Mouse (Mus musculus) intestine, embryonic 16.5 days (tissue): ENCODE measurements around the gene Slc22a12. TPM values are rescaled to one million over a fixed set of nuclear protein-coding genes. Genes with fewer than 3 reads are reported as not detected.

ENCODE experiments used
- ATAC-seq: fragments of 200-750 bp; cut with Nextera tagmentation; 2 replicates; pipeline ENCODE4 v1.8.0; 2017; ENCODE audit warnings: moderate TSS enrichment, moderate library complexity
- H3K27ac ChIP-seq: fragments of 300-500 bp; sonication (generic); 2 replicates; pipeline ENCODE4 v1.5.1; 2014; ENCODE audit warnings: mild to moderate bottlenecking, low read length
- H3K27me3 ChIP-seq: fragments of 300-500 bp; sonication (generic); replicated peaks from 2 replicates; pipeline ENCODE4 v1.6.1; 2014; ENCODE audit warnings: low read length, control low read depth, mixed read lengths; ENCODE audit not compliant: control insufficient read depth, insufficient read depth
- H3K36me3 ChIP-seq: fragments of 300-500 bp; sonication (generic); 2 replicates; pipeline ENCODE4 v1.6.1; 2014; ENCODE audit warnings: low read length, control low read depth; ENCODE audit not compliant: control insufficient read depth, insufficient read depth
- H3K4me1 ChIP-seq: fragments of 300-500 bp; sonication (generic); 2 replicates; pipeline ENCODE4 v1.6.1; 2014; ENCODE audit warnings: low read length, control low read depth, mixed read lengths; ENCODE audit not compliant: control insufficient read depth, insufficient read depth
- H3K4me2 ChIP-seq: fragments of 300-500 bp; sonication (generic); 2 replicates; pipeline ENCODE4 v1.6.1; 2014; ENCODE audit warnings: low read depth, low read length, control low read depth
- H3K4me3 ChIP-seq: fragments of 300-500 bp; sonication (generic); 2 replicates; pipeline ENCODE4 v1.5.1; 2014; ENCODE audit warnings: mild to moderate bottlenecking, low read length
- H3K9ac ChIP-seq: fragments of 300-500 bp; sonication (generic); 2 replicates; pipeline ENCODE4 v1.6.1; 2014; ENCODE audit warnings: low read depth, low read length
- H3K9me3 ChIP-seq: fragments of 300-500 bp; sonication (generic); 2 replicates; pipeline ENCODE4 v1.6.1; 2016; ENCODE audit warnings: low read length, control low read depth; ENCODE audit not compliant: control insufficient read depth
- WGBS: fragments of 180-500 bp; shearing (Covaris S2); extraction: QIAGEN DNeasy Blood & Tissue Kit; methylation state at CpG from one replicate; pipeline ENCODE4 v1.1.7; 2014; 5-methylcytosine and 5-hydroxymethylcytosine counted together
- polyA plus RNA-seq: library from polyadenylated mRNA; unstranded; fragments of >200 nt; fragmentation: Nextera tagmentation; extraction: Ambion mirVana; gene quantifications from 2 replicates; pipeline ENCODE4 v1.2.1, GENCODE M21; 2015

Slc22a12 gene
- polyA plus RNA-seq, 1 experiment from 2014 or later: not detected

GRCm38 (mm10) chr19:6544712-6545111, 1.9 kb upstream of the Slc22a12 start:
- H3K27ac ChIP-seq: no peak overlapping the region
- H3K9me3 ChIP-seq: peaks cover 4% of the 10 kb centered on the region; the same call in 1 of the 2 replicates
- 88% methylated on average over 13 of the region's 13 CpGs for WGBS
- no peaks in the 10 kb centered on the region for H3K4me1 ChIP-seq
- H3K4me3 ChIP-seq: no peak overlapping the region
- H3K36me3 ChIP-seq: no peaks in the 10 kb centered on the region
- H3K4me2 ChIP-seq: no peak overlapping the region
- no peaks in the 10 kb centered on the region for H3K27me3 ChIP-seq
- no peak for ATAC-seq
- H3K9ac ChIP-seq: no peak overlapping the region

DNA sequence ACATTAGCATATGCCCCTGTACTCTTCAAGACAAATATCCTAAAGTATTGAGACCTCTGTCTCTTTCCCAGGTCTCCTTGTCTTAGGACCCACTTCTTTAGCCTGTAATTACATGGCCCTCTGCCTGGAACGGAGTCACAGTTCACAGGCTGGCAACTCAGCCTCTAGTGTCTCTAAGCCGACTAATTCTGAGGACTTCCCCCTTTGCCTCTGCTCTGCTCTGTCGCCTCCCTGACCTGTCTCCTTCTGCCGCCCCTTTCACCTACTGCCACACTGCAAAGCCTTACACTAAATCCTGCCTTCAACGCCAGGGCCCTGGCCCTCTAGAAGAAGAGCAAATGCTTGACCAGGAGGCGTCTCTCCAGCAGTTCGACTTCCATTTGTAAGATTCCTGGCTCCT, 686 bp upstream of the Slc22a12 start:
- no peak overlapping the region for H3K27ac ChIP-seq
- H3K27me3 ChIP-seq: no peaks in the 10 kb centered on the region
- no peak overlapping the region for H3K4me2 ChIP-seq
- H3K36me3 ChIP-seq: no peaks in the 10 kb centered on the region
- peaks cover 4% of the 10 kb centered on the region; the same call in 1 of the 2 replicates for H3K9me3 ChIP-seq
- WGBS: 60% methylated on average over 7 of the region's 7 CpGs
- no peaks in the 10 kb centered on the region for H3K4me1 ChIP-seq
- no peak overlapping the region for H3K9ac ChIP-seq
- ATAC-seq: no peak
- no peak overlapping the region for H3K4me3 ChIP-seq

GRCm38 (mm10) chr19:6543035-6543383, 177 bp upstream of the Slc22a12 start:
- no peak overlapping the region for H3K27ac ChIP-seq
- peaks cover 4% of the 10 kb centered on the region; the same call in 1 of the 2 replicates for H3K9me3 ChIP-seq
- no peaks in the 10 kb centered on the region for H3K27me3 ChIP-seq
- H3K4me1 ChIP-seq: no peaks in the 10 kb centered on the region
- no peaks in the 10 kb centered on the region for H3K36me3 ChIP-seq
- H3K4me2 ChIP-seq: no peak overlapping the region
- no peak for ATAC-seq
- H3K4me3 ChIP-seq: no peak overlapping the region
- no peak overlapping the region for H3K9ac ChIP-seq
- 89% methylated on average over 6 of the region's 6 CpGs for WGBS

GRCm38 (mm10) chr19:6541521-6541920, 1.3 kb downstream of the Slc22a12 start:
- Histone ChIP-seq H3K4me1 (no peaks in the 10 kb centered on the region), H3K27ac (no peak overlapping the region), H3K4me3 (no peak overlapping the region), H3K9me3 (peaks cover 4% of the 10 kb centered on the region; the same call in 1 of the 2 replicates), H3K4me2 (no peak overlapping the region), H3K9ac (no peak overlapping the region), H3K36me3 (no peaks in the 10 kb centered on the region), H3K27me3 (no peaks in the 10 kb centered on the region)
- ATAC-seq: no peak
- 83% methylated on average over 7 of the region's 7 CpGs for WGBS

- Histone ChIP-seq H3K27me3 (no peaks in the 10 kb centered on the region), H3K9ac (no peak overlapping the region), H3K4me3 (no peak overlapping the region), H3K9me3 (peaks cover 4% of the 10 kb centered on the region; the same call in 1 of the 2 replicates), H3K36me3 (no peaks in the 10 kb centered on the region), H3K27ac (no peak overlapping the region), H3K4me1 (no peaks in the 10 kb centered on the region), H3K4me2 (no peak overlapping the region)
- no peak for ATAC-seq
- 59% methylated on average over 6 of the region's 6 CpGs for WGBS
Observed at GRCm38 (mm10) chr19:6540191-6540590, 2.6 kb downstream of the Slc22a12 start.

DNA sequence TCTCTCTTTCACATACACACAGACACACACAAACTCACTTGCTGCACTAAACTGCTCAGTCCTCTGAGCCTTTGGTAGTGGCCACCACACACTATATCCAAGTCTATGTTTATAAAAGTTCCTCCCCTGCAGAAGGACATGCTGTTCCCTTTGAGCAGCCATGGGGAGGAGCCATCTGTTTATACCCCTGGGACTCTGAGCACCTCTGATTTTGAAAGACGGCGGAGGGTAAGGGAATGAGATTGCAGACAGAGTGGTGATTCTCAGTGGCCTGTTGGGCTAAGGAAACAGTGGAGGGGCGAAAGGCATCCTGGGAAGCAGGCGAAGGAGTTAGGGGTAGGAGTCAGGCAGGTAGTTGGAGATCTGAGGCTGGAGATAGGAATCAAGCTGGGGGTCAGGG, 3.2 kb downstream of the Slc22a12 start:
- Histone ChIP-seq H3K27me3 (no peaks in the 10 kb centered on the region), H3K9me3 (peaks cover under 1% of the 10 kb centered on the region; the same call in 1 of the 2 replicates), H3K4me3 (no peak overlapping the region), H3K4me2 (no peak overlapping the region), H3K4me1 (no peaks in the 10 kb centered on the region), H3K9ac (no peak overlapping the region), H3K36me3 (no peaks in the 10 kb centered on the region), H3K27ac (no peak overlapping the region)
- WGBS: 80% methylated on average over 4 of the region's 4 CpGs
- no peak for ATAC-seq

DNA sequence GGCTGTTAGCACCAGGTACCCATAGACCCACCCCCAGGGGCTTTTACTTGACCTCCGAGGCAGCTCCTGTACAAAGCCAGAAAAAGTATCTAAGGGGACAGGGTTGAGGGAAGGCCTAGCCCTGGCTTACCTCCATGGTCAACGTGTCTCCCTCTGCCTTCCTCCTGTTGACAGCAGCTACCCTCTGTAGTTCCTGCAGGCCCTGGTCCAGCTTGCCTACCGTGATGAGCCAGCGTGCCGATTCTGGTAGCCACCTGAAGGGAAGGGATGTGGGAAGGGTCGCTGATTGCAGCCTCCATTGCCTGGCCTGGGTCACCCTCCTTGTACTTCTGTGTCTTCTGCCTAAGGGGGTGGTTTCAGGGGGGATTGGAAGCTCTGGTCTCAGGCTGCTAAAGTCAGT, 4.3 kb downstream of the Slc22a12 start:
- no peak overlapping the region for H3K4me2 ChIP-seq
- ATAC-seq: no peak
- H3K9me3 ChIP-seq: no peaks in the 10 kb centered on the region
- H3K4me3 ChIP-seq: no peak overlapping the region
- H3K27me3 ChIP-seq: no peaks in the 10 kb centered on the region; the same call in 1 of the 2 replicates
- H3K9ac ChIP-seq: no peak overlapping the region
- H3K27ac ChIP-seq: no peak overlapping the region
- no peaks in the 10 kb centered on the region for H3K36me3 ChIP-seq
- no peaks in the 10 kb centered on the region for H3K4me1 ChIP-seq
- WGBS: 91% methylated on average over 6 of the region's 6 CpGs

DNA sequence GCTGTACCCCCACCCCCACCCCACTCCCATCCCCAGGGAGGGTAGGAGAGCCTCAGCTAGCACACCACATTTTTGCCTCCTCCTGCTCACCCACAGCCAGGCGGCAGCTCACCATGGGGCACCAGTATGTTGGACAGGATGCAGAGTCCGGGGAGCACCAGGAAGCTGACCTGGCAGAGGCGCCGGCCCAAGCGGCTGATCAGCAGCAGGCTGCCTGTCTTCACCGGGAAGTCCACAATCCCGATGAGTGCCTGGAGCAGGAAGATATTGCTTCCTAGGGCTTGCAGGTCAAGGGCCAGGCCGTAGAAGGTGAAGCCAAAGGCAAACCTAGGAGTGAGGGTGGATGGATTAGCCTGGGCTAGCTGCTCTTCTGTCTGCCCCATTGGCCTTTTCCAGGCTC, 5.3 kb downstream of the Slc22a12 start:
- Histone ChIP-seq H3K36me3 (no peaks in the 10 kb centered on the region), H3K9ac (no peak overlapping the region), H3K4me3 (no peak overlapping the region), H3K27me3 (no peaks in the 10 kb centered on the region; the same call in 1 of the 2 replicates), H3K4me1 (peaks cover 2% of the 10 kb centered on the region; the same call in 1 of the 2 replicates), H3K9me3 (no peaks in the 10 kb centered on the region), H3K4me2 (no peak overlapping the region), H3K27ac (no peak overlapping the region)
- no peak for ATAC-seq
- 71% methylated on average over 8 of the region's 8 CpGs for WGBS

GRCm38 (mm10) chr19:6536696-6537095, 6.1 kb downstream of the Slc22a12 start:
- no peak overlapping the region for H3K27ac ChIP-seq
- peaks cover 6% of the 10 kb centered on the region for H3K27me3 ChIP-seq
- H3K4me1 ChIP-seq: peaks cover 10% of the 10 kb centered on the region
- no peaks in the 10 kb centered on the region for H3K36me3 ChIP-seq
- 76% methylated on average over 6 of the region's 6 CpGs for WGBS
- H3K4me2 ChIP-seq: no peak overlapping the region
- H3K9ac ChIP-seq: no peak overlapping the region
- H3K4me3 ChIP-seq: no peak overlapping the region
- ATAC-seq: no peak
- no peaks in the 10 kb centered on the region for H3K9me3 ChIP-seq

DNA sequence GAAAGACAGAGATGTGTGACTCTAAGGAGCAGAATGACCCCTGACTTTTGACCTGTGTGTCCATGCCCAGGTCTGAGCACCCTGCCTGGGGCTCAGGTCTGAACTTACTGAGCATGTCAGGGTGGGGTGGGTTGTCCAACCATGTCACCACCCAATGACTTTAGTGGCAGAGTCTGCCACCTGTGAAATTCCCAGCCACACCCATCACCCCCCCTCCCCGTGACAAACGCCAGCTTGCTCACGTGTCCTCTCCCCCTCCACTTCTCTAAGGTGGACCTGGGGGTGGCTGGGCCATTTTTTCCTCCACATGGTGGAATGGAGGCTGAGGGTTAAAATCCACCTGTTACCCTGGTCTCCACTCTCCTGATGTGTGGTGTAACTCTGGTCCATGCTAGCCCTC, 6.6 kb downstream of the Slc22a12 start:
- Histone ChIP-seq H3K9me3 (no peaks in the 10 kb centered on the region), H3K4me3 (no peak overlapping the region), H3K4me1 (peaks cover 15% of the 10 kb centered on the region), H3K27ac (no peak overlapping the region), H3K4me2 (no peak overlapping the region), H3K9ac (no peak overlapping the region), H3K27me3 (peaks cover 11% of the 10 kb centered on the region), H3K36me3 (no peaks in the 10 kb centered on the region)
- 66% methylated on average over 3 of the region's 3 CpGs for WGBS
- no peak for ATAC-seq
